In the genomic region with DNA sequence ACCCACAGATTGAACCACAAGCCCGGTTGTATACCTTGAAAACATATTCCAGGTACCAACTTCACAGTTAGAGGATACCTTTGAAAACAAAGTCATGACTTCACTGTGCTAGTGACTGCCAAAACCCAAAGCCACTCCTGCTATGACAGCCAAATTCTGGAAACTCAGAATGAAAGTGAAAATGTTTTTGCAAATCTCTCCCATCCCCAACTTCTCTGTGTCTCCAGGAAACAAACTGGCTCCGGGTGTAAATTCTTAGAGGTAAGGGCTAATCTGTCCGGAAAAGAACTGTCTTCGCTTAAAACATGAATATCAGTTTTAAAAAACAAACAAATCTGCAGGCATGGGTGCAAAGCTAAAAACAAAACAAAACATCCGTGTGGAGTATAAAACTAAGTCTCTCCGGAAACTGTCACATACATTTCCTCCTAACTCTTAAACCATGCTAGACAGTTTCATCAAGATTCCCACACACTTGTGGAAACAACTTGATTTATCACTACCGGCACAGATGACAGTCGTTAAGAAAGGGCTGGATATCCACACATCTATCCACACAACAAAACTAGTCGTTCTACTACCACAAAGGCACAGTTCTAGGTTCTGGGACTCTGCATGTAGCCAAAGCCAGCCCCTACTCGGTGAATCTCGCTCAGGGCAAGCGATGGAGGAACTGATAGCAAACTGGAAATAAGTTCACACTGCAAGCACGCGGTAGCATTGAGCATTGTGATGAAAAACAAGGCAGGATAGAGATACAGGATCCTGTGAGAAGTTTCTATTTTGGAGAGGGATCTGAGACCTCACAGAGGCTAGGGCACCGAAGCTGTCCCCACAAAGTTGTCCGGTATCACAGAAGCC, we compare ENCODE assay signal across 9 mouse cellular contexts. TPM values are rescaled to one million over a fixed set of nuclear protein-coding genes. Genes with fewer than 3 reads are reported as not detected.
DNase-seq lines count a peak whose midpoint lies in the region; ATAC-seq and TF ChIP-seq lines count a peak whose summit lies in the region.
"Had no signal": no experiment of that assay in that cellular context is flagged by ENCODE, and none has a peak within 500 bp of the region (broad histone marks: within the 10 kb centered on the region; RNA-seq: fewer than 3 reads in every experiment).

No protein-coding gene starts in this region.

- H3K9me3 ChIP-seq in ES-E14 (ENCODE audit: control insufficient read depth, insufficient read depth, low read depth, low read length), result no peaks in the 10 kb centered on the region
- no peaks in the 10 kb centered on the region for H3K9me3 ChIP-seq in forebrain, postnatal 0 days (ENCODE audit: low read length)
- H3K9me3 ChIP-seq in limb, embryonic 12.5 days, result no peaks in the 10 kb centered on the region
- H3K9me3 ChIP-seq in neural tube, embryonic 15.5 days (replicated peaks), result no peaks in the 10 kb centered on the region

- no peaks in the 10 kb centered on the region for H3K27me3 ChIP-seq in forebrain, postnatal 0 days (ENCODE audit: insufficient read depth, low read length)
- 0 out of 2 replicates have a peak, but pooled peaks cover 6% of the 10 kb centered on the region for H3K27me3 ChIP-seq in limb, embryonic 12.5 days
- peaks cover 6% of the 10 kb centered on the region; the same call in 1 of the 2 replicates for H3K27me3 ChIP-seq in neural tube, embryonic 15.5 days (replicated peaks)

- H3K4me3 ChIP-seq in gastrocnemius, adult 2 months, result peak overlapping the region; percentile 93
- peak overlapping the region; percentile 64 to 79 for H3K4me3 ChIP-seq in ES-E14 (ENCODE audit: insufficient read depth in 1 of 2, low read depth in 1 of 2, low read length in 2 of 2, poor library complexity in 1 of 2, severe bottlenecking in 1 of 2)
- H3K4me3 ChIP-seq in forebrain, postnatal 0 days (ENCODE audit: low read depth, low read length), result peak overlapping the region; percentile 67
- H3K4me3 ChIP-seq in limb, embryonic 12.5 days (replicated peaks), result peak overlapping the region; percentile 85
- peak overlapping the region; percentile 68 for H3K4me3 ChIP-seq in neural tube, embryonic 15.5 days (replicated peaks)

- no peaks in the 10 kb centered on the region for H3K36me3 ChIP-seq in ES-E14 (ENCODE audit: control insufficient read depth, insufficient read depth, low read length, poor library complexity, severe bottlenecking)
- no peaks in the 10 kb centered on the region for H3K36me3 ChIP-seq in forebrain, postnatal 0 days (ENCODE audit: insufficient read depth)
- H3K36me3 ChIP-seq in limb, embryonic 12.5 days, result no peaks in the 10 kb centered on the region
- H3K36me3 ChIP-seq in neural tube, embryonic 15.5 days, result no peaks in the 10 kb centered on the region

- TF ChIP-seq CTCF in gastrocnemius, adult 2 months (IDR thresholded peaks at IDR 0.05), result no peak
- TF ChIP-seq CTCF in forebrain, postnatal 0 days (IDR thresholded peaks at IDR 0.05; ENCODE audit: low read depth), result no peak

- H3K4me1 ChIP-seq in ES-E14 (ENCODE audit: control insufficient read depth in 2 of 2, insufficient read depth in 2 of 2, low read length in 2 of 2, poor library complexity in 1 of 2), result peaks cover 0 to 2% of the 10 kb centered on the region in 2 experiments; a peak in 1 of 4 replicates
- peaks cover 34% of the 10 kb centered on the region for H3K4me1 ChIP-seq in forebrain, postnatal 0 days (ENCODE audit: insufficient read depth)
- peaks cover 26% of the 10 kb centered on the region for H3K4me1 ChIP-seq in limb, embryonic 12.5 days (replicated peaks)
- peaks cover 48% of the 10 kb centered on the region for H3K4me1 ChIP-seq in neural tube, embryonic 15.5 days

- WGBS in forebrain, postnatal 0 days, result 27% methylated on average over 16 of the region's 16 CpGs
- WGBS in limb, embryonic 12.5 days, result 31% methylated on average over 16 of the region's 16 CpGs
- 31% methylated on average over 16 of the region's 16 CpGs for WGBS in neural tube, embryonic 15.5 days

- peak overlapping the region; percentile 94 for H3K27ac ChIP-seq in gastrocnemius, adult 2 months
- H3K27ac ChIP-seq in ES-E14 (ENCODE audit: insufficient read depth, low read depth, low read length, poor library complexity, severe bottlenecking), result no peak overlapping the region
- peak overlapping the region; percentile 69; the same call in 1 of the 2 replicates for H3K27ac ChIP-seq in forebrain, postnatal 0 days (ENCODE audit: low read depth, low read length)
- H3K27ac ChIP-seq in limb, embryonic 12.5 days, result peak overlapping the region; percentile 73
- H3K27ac ChIP-seq in neural tube, embryonic 15.5 days (replicated peaks), result peak overlapping the region; percentile 69

- ATAC-seq in forebrain, postnatal 0 days, result no peak
- ATAC-seq in limb, embryonic 12.5 days (ENCODE audit: insufficient number of reproducible peaks, insufficient read depth, low FRiP score, low TSS enrichment, low read depth), result no peak
- ATAC-seq in neural tube, embryonic 15.5 days (ENCODE audit: low FRiP score), result no peak

- in situ Hi-C loops in ES-E14 (cut with MboI; ENCODE audit: low sequenced_read_pairs in 2 of 2, unreplicated experiment in 2 of 2), result no loop called here

- DNase-seq in gastrocnemius, adult 2 months, result no peak
- DNase-seq in gastrocnemius, postnatal 10 days, result no peak
- DNase-seq in ES-E14 (ENCODE audit: low read depth, low spot score), result no peak
- no peak for DNase-seq in forebrain, postnatal 0 days
- no peak for DNase-seq in urinary bladder, postnatal 10 days (ENCODE audit: low spot score)
- no peak for DNase-seq in cerebellum, adult 11-12 months

- H3K4me2 ChIP-seq in forebrain, postnatal 0 days (ENCODE audit: low read depth), result peak overlapping the region; percentile 96
- H3K4me2 ChIP-seq in limb, embryonic 12.5 days, result peak overlapping the region; percentile 88
- peak overlapping the region; percentile 96 for H3K4me2 ChIP-seq in neural tube, embryonic 15.5 days

- no peak overlapping the region for H3K9ac ChIP-seq in ES-E14 (ENCODE audit: insufficient read depth, low read depth, low read length, poor library complexity, severe bottlenecking)
- peak overlapping the region; percentile 77 for H3K9ac ChIP-seq in forebrain, postnatal 0 days
- H3K9ac ChIP-seq in limb, embryonic 12.5 days (replicated peaks), result peak overlapping the region; percentile 89
- peak overlapping the region; percentile 82 for H3K9ac ChIP-seq in neural tube, embryonic 15.5 days (replicated peaks)

- intact Hi-C loops in gastrocnemius, adult 2 months (cut with DNase I), result no loop called here

TF ChIP-seq in ES-E14, 5 proteins besides CTCF, POLR2A, EP300 and RAD21:
- TF ChIP-seq ZC3H11A (IDR thresholded peaks at IDR 0.05; ENCODE audit: borderline replicate concordance, low read depth, low read length) (no peak), HCFC1 (IDR thresholded peaks at IDR 0.05; ENCODE audit: borderline replicate concordance, insufficient read depth, low read length) (no peak), CHD2 (IDR thresholded peaks at IDR 0.05; ENCODE audit: low read depth, low read length) (no peak), ZNF384 (IDR thresholded peaks at IDR 0.05; ENCODE audit: low read depth, low read length) (no peak), MAFK (IDR thresholded peaks at IDR 0.05; ENCODE audit: insufficient read depth, low read depth, low read length) (no peak)
TF ChIP-seq in ES-E14: peak in this region for 0.

RNA-seq across cellular contexts. Expression of a gene that starts 0.9 kb away (rescaled TPM):
- total RNA-seq in gastrocnemius, adult 2 months (2021), result 10 to 100 TPM; 23.5 to 29.4 TPM
- total RNA-seq in gastrocnemius, postnatal 10 days (2021), result 10 to 100 TPM; 14.6 to 14.8 TPM
- total RNA-seq in ES-E14 (2012; rRNA removed), result 0.48 and 1.4 TPM in 2 replicates
- 12.9 and 13.3 TPM in 2 replicates for total RNA-seq in forebrain, postnatal 0 days (2014; rRNA removed)
- 4.7 and 6.0 TPM in 2 replicates for polyA plus RNA-seq in forebrain, postnatal 0 days (2015; fragmentation: Nextera tagmentation; extraction: Ambion mirVana)
- polyA plus RNA-seq in limb, embryonic 12.5 days (2016; fragmentation: Nextera tagmentation; extraction: Ambion mirVana), result 19.8 and 20.4 TPM in 2 replicates
- 7.0 and 9.2 TPM in 2 replicates for polyA plus RNA-seq in neural tube, embryonic 15.5 days (2015; fragmentation: Nextera tagmentation; extraction: Ambion mirVana)
- total RNA-seq: MEL had no signal

RNA-seq across cellular contexts. Expression of a gene that starts 0.9 kb away (rescaled TPM):
- total RNA-seq in gastrocnemius, adult 2 months (2021), result 1 to 10 TPM; 1.2 to 1.3 TPM
- 1 to 10 TPM; 2.0 to 3.9 TPM for total RNA-seq in gastrocnemius, postnatal 10 days (2021)
- total RNA-seq in ES-E14 (2012; rRNA removed), result 0.58 and 0.74 TPM in 2 replicates
- total RNA-seq in forebrain, postnatal 0 days (2014; rRNA removed), result 2.2 and 3.0 TPM in 2 replicates
- polyA plus RNA-seq in forebrain, postnatal 0 days (2015; fragmentation: Nextera tagmentation; extraction: Ambion mirVana), result 1.5 and 2.6 TPM in 2 replicates
- 5.9 and 7.6 TPM in 2 replicates for polyA plus RNA-seq in limb, embryonic 12.5 days (2016; fragmentation: Nextera tagmentation; extraction: Ambion mirVana)
- polyA plus RNA-seq in neural tube, embryonic 15.5 days (2015; fragmentation: Nextera tagmentation; extraction: Ambion mirVana), result 2.3 and 2.7 TPM in 2 replicates

RNA-seq across cellular contexts. Expression of a gene that starts 26.8 kb away (rescaled TPM):
- total RNA-seq in gastrocnemius, adult 2 months (2021), result 1 to 10 TPM in 1 of 2 experiments, under 1 TPM in 1; 0.20 to 1.1 TPM
- 1 to 10 TPM; 3.8 to 4.1 TPM for total RNA-seq in gastrocnemius, postnatal 10 days (2021)
- 1.7 and 2.6 TPM in 2 replicates for total RNA-seq in ES-E14 (2012; rRNA removed)
- 123 and 127 TPM in 2 replicates for total RNA-seq in forebrain, postnatal 0 days (2014; rRNA removed)
- polyA plus RNA-seq in forebrain, postnatal 0 days (2015; fragmentation: Nextera tagmentation; extraction: Ambion mirVana), result 30.7 and 38.5 TPM in 2 replicates
- 4.5 and 6.7 TPM in 2 replicates for polyA plus RNA-seq in limb, embryonic 12.5 days (2016; fragmentation: Nextera tagmentation; extraction: Ambion mirVana)
- polyA plus RNA-seq in neural tube, embryonic 15.5 days (2015; fragmentation: Nextera tagmentation; extraction: Ambion mirVana), result 15.8 and 20.7 TPM in 2 replicates
- total RNA-seq: MEL had no signal

Comparison
In these comparisons a context has a peak if more than half of its experiments do, and no peak if none do; other contexts are left out.
1. RNA of a gene that starts 26.8 kb away (total RNA-seq): 123 to 127 TPM in forebrain, postnatal 0 days; 3.8 to 4.1 TPM in gastrocnemius, postnatal 10 days, 1.7 to 2.6 TPM in ES-E14 and 0.20 to 1.1 TPM in gastrocnemius, adult 2 months; every median in the first group is over 10 times any median in the second.
2. Peak in every context shown above with its lines, with median percentiles within 50 percentile points of each other: H3K4me3 ChIP-seq and H3K4me2 ChIP-seq.